Comparison of ENCODE assay signal across 18 mouse cellular contexts in the genomic region with DNA sequence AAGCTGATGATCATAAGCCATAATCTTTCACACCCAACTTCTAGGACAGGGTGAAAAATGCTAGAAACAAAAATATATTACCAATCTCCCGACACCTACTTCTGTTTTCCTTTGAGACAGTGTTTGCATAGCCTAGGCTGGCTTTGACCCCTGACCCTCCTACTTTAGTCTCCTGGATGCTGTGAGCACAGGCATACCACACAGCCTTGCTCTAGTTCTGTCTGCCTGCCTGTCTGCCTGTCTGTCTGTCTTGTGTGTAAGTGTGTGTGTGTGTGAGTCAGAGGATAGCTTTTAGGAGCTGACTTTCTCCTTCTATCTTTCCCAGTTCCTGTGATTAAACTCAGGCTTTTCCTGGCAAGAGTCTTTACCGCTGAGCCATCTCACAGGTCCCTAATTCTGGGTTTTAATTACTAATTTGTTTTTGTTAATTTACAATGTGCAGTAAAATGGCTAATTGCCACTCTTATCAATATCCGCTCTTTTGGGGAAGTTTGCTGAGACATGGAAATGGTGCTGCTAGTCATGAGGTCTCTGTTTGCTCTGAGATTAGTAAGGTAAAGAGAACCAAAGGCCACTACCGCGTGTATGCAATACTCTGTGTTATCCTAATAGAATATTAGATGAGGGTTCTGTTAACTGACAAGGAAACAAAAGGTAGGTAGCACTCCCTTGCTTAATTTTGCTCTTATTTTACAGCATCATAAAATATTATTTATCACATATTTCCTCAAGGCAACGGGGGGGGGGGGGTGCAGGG.
DNase-seq lines count a peak whose midpoint lies in the region; ATAC-seq and TF ChIP-seq lines count a peak whose summit lies in the region.
"Had no signal": no experiment of that assay in that cellular context is flagged by ENCODE, and none has a peak within 500 bp of the region (broad histone marks: within the 10 kb centered on the region; RNA-seq: fewer than 3 reads in every experiment).

No protein-coding gene starts in this region.

- no peaks in the 10 kb centered on the region for H3K4me1 ChIP-seq in liver, embryonic 15.5 days (replicated peaks)
- H3K4me1 ChIP-seq in intestine, embryonic 14.5 days (replicated peaks; ENCODE audit: control insufficient read depth, insufficient read depth, low read length) = no peaks in the 10 kb centered on the region
- H3K4me1 ChIP-seq in intestine, postnatal 0 days (replicated peaks; ENCODE audit: control insufficient read depth, insufficient read depth, low read length) = no peaks in the 10 kb centered on the region
- H3K4me1 ChIP-seq in stomach, postnatal 0 days (replicated peaks; ENCODE audit: control insufficient read depth, insufficient read depth) = no peaks in the 10 kb centered on the region
- H3K4me1 ChIP-seq: forebrain, embryonic 12.5 days; hindbrain, embryonic 12.5 days had no signal

- H3K27ac ChIP-seq in liver, embryonic 15.5 days (replicated peaks) = no peak overlapping the region
- H3K27ac ChIP-seq in intestine, embryonic 14.5 days (ENCODE audit: low read depth) = no peak overlapping the region
- H3K27ac ChIP-seq in intestine, postnatal 0 days (ENCODE audit: low read depth, low read length) = no peak overlapping the region
- H3K27ac ChIP-seq in stomach, postnatal 0 days (replicated peaks) = no peak overlapping the region
- H3K27ac ChIP-seq: embryonic facial prominence, embryonic 13.5 days; forebrain, embryonic 12.5 days; heart, embryonic 13.5 days; hindbrain, embryonic 12.5 days had no signal

- H3K36me3 ChIP-seq in liver, embryonic 15.5 days (replicated peaks) = no peaks in the 10 kb centered on the region
- no peaks in the 10 kb centered on the region for H3K36me3 ChIP-seq in intestine, embryonic 14.5 days (ENCODE audit: control insufficient read depth, insufficient read depth, low read length)
- H3K36me3 ChIP-seq in intestine, postnatal 0 days (ENCODE audit: control insufficient read depth, insufficient read depth) = no peaks in the 10 kb centered on the region
- no peaks in the 10 kb centered on the region for H3K36me3 ChIP-seq in stomach, postnatal 0 days (ENCODE audit: control insufficient read depth, insufficient read depth, low read length)
- H3K36me3 ChIP-seq: embryonic facial prominence, embryonic 13.5 days; forebrain, embryonic 12.5 days; heart, embryonic 13.5 days; hindbrain, embryonic 12.5 days had no signal

- H3K4me3 ChIP-seq in liver, embryonic 15.5 days (replicated peaks) = no peak overlapping the region
- no peak overlapping the region for H3K4me3 ChIP-seq in intestine, embryonic 14.5 days (ENCODE audit: low read depth, low read length)
- H3K4me3 ChIP-seq in intestine, postnatal 0 days (ENCODE audit: low read depth, low read length) = no peak overlapping the region
- H3K4me3 ChIP-seq in stomach, postnatal 0 days (ENCODE audit: low read depth, low read length) = no peak overlapping the region
- H3K4me3 ChIP-seq: embryonic facial prominence, embryonic 13.5 days; forebrain, embryonic 12.5 days; heart, embryonic 13.5 days; hindbrain, embryonic 12.5 days had no signal

- no peak for TF ChIP-seq EP300 in stomach, postnatal 0 days (optimal IDR thresholded peaks at IDR 0.05)

- H3K9ac ChIP-seq in liver, embryonic 15.5 days = no peak overlapping the region
- H3K9ac ChIP-seq in intestine, embryonic 14.5 days (ENCODE audit: low read length) = no peak overlapping the region
- H3K9ac ChIP-seq in intestine, postnatal 0 days (ENCODE audit: low read depth, low read length) = no peak overlapping the region
- H3K9ac ChIP-seq in stomach, postnatal 0 days (ENCODE audit: low read length) = no peak overlapping the region
- H3K9ac ChIP-seq: embryonic facial prominence, embryonic 13.5 days; forebrain, embryonic 12.5 days; heart, embryonic 13.5 days; hindbrain, embryonic 12.5 days had no signal

- TF ChIP-seq CTCF in intestine, postnatal 0 days (IDR thresholded peaks at IDR 0.05; ENCODE audit: low read depth) = no peak
- TF ChIP-seq CTCF in stomach, postnatal 0 days (IDR thresholded peaks at IDR 0.05; ENCODE audit: low read depth) = no peak

- peak; percentile 52; the same call in 1 of the 2 replicates for ATAC-seq in liver, embryonic 15.5 days (ENCODE audit: insufficient read depth)
- ATAC-seq in intestine, embryonic 14.5 days (replicated peaks; ENCODE audit: low FRiP score, low TSS enrichment, low read depth) = peak; percentile 84
- peak; percentile 80 for ATAC-seq in intestine, postnatal 0 days
- peak; percentile 75; the same call in 1 of the 2 replicates for ATAC-seq in stomach, postnatal 0 days (ENCODE audit: low FRiP score, low TSS enrichment)
- ATAC-seq: forebrain, embryonic 16.5 days had no signal

- WGBS in liver, embryonic 15.5 days (ENCODE audit: insufficient replicate concordance) = 55% methylated on average over 6 of the region's 6 CpGs
- 70% methylated on average over 6 of the region's 6 CpGs for WGBS in intestine, embryonic 14.5 days
- WGBS in intestine, postnatal 0 days = 38% methylated on average over 6 of the region's 6 CpGs
- 51% methylated on average over 6 of the region's 6 CpGs for WGBS in stomach, postnatal 0 days

- no peak for DNase-seq in liver
- no peak for DNase-seq in intestine, embryonic 14.5 days (ENCODE audit: low spot score)
- no peak for DNase-seq in stomach, postnatal 0 days (ENCODE audit: low spot score)
- no peak for DNase-seq in lung, postnatal 36 days
- DNase-seq in kidney, postnatal 4 days = no peak
- DNase-seq: adrenal gland, postnatal 10 days; cerebellum, adult 11-12 months; cerebellum, adult 9-10 months; cerebellum, postnatal 25 days; gastrocnemius, postnatal 25 days; heart, postnatal 4 days had no signal

- H3K9me3 ChIP-seq in liver, embryonic 15.5 days (replicated peaks) = no peaks in the 10 kb centered on the region
- no peaks in the 10 kb centered on the region for H3K9me3 ChIP-seq in intestine, embryonic 14.5 days (ENCODE audit: control insufficient read depth, low read length)
- H3K9me3 ChIP-seq in intestine, postnatal 0 days (ENCODE audit: control insufficient read depth) = no peaks in the 10 kb centered on the region
- H3K9me3 ChIP-seq in stomach, postnatal 0 days (ENCODE audit: control insufficient read depth, low read length) = no peaks in the 10 kb centered on the region
- H3K9me3 ChIP-seq: embryonic facial prominence, embryonic 13.5 days; forebrain, embryonic 12.5 days; heart, embryonic 13.5 days; hindbrain, embryonic 12.5 days had no signal

- no peak overlapping the region for H3K4me2 ChIP-seq in liver, embryonic 15.5 days
- H3K4me2 ChIP-seq in intestine, embryonic 14.5 days (ENCODE audit: low read length) = no peak overlapping the region
- no peak overlapping the region for H3K4me2 ChIP-seq in intestine, postnatal 0 days (replicated peaks; ENCODE audit: low read depth)
- no peak overlapping the region for H3K4me2 ChIP-seq in stomach, postnatal 0 days (replicated peaks; ENCODE audit: low read depth)
- H3K4me2 ChIP-seq: embryonic facial prominence, embryonic 13.5 days; forebrain, embryonic 12.5 days; heart, embryonic 13.5 days; hindbrain, embryonic 12.5 days had no signal

- no peaks in the 10 kb centered on the region for H3K27me3 ChIP-seq in liver, embryonic 15.5 days
- 0 out of 2 replicates have a peak, but pooled peaks cover 3% of the 10 kb centered on the region for H3K27me3 ChIP-seq in intestine, embryonic 14.5 days (replicated peaks; ENCODE audit: control insufficient read depth, insufficient read depth, low read length)
- H3K27me3 ChIP-seq in intestine, postnatal 0 days (replicated peaks; ENCODE audit: control insufficient read depth, insufficient read depth, low read length) = peaks cover 21% of the 10 kb centered on the region; the same call in 1 of the 2 replicates
- H3K27me3 ChIP-seq in stomach, postnatal 0 days (ENCODE audit: control insufficient read depth, insufficient read depth, low read length) = no peaks in the 10 kb centered on the region
- H3K27me3 ChIP-seq: embryonic facial prominence, embryonic 13.5 days; forebrain, embryonic 12.5 days; heart, embryonic 13.5 days; hindbrain, embryonic 12.5 days had no signal
